Mouse (Mus musculus) hindbrain, embryonic 13.5 days (tissue): ENCODE data around the gene Josd2. TPM values are rescaled to one million over a fixed set of nuclear protein-coding genes. Genes with fewer than 3 reads are reported as not detected.
A peak's percentile ranks its signal among the peaks of the same experiment; 100 is the strongest.

Source experiments
- ATAC-seq: fragments of 200-750 bp; cut with Nextera tagmentation; 2 replicates; pipeline ENCODE4 v1.8.0; 2017; ENCODE audit warnings: moderate TSS enrichment; ENCODE audit not compliant: low FRiP score
- H3K27ac ChIP-seq: fragments of 300-500 bp; sonication (generic); 2 replicates; pipeline ENCODE4 v1.5.1; 2015; ENCODE audit warnings: inconsistent platforms, mild to moderate bottlenecking, moderate library complexity
- H3K27me3 ChIP-seq: fragments of 300-500 bp; sonication (generic); 2 replicates; pipeline ENCODE4 v1.6.1; 2015; ENCODE audit warnings: mild to moderate bottlenecking, inconsistent platforms
- H3K36me3 ChIP-seq: fragments of 300-500 bp; sonication (generic); 2 replicates; pipeline ENCODE4 v1.6.1; 2015; ENCODE audit warnings: mild to moderate bottlenecking, inconsistent platforms
- H3K4me1 ChIP-seq: fragments of 300-500 bp; sonication (generic); replicated peaks from 2 replicates; pipeline ENCODE4 v1.6.1; 2015; ENCODE audit warnings: inconsistent platforms
- H3K4me2 ChIP-seq: fragments of 300-500 bp; sonication (generic); 2 replicates; pipeline ENCODE4 v1.6.1; 2015; ENCODE audit warnings: inconsistent platforms, mild to moderate bottlenecking, moderate library complexity
- H3K4me3 ChIP-seq: fragments of 300-500 bp; sonication (generic); 2 replicates; pipeline ENCODE4 v1.5.1; 2015; ENCODE audit warnings: mild to moderate bottlenecking, inconsistent platforms
- H3K9ac ChIP-seq: fragments of 300-500 bp; sonication (generic); 2 replicates; pipeline ENCODE4 v1.6.1; 2015; ENCODE audit warnings: mild to moderate bottlenecking, inconsistent platforms
- H3K9me3 ChIP-seq: fragments of 300-500 bp; sonication (generic); 2 replicates; pipeline ENCODE4 v1.6.1; 2016; ENCODE audit warnings: inconsistent platforms
- WGBS: fragments of 180-500 bp; shearing (Covaris S2); methylation state at CpG from one replicate; pipeline ENCODE4 v1.1.7; 2015; 5-methylcytosine and 5-hydroxymethylcytosine counted together
- polyA plus RNA-seq: library from polyadenylated mRNA; unstranded; fragments of >200 nt; fragmentation: Nextera tagmentation; extraction: Ambion mirVana; gene quantifications from 2 replicates; pipeline ENCODE4 v1.2.1, GENCODE M21; 2015

The Josd2 gene
- polyA plus RNA-seq, 1 experiment from 2014 or later, result 46.2 TPM

- H3K4me3 ChIP-seq, result peak within 1 kb of the TSS; percentile 76
- peak within 1 kb of the TSS; percentile 85 for H3K4me2 ChIP-seq
- H3K27ac ChIP-seq, result peak within 1 kb of the TSS; percentile 99
- no peaks in the 10 kb centered on the region for H3K9me3 ChIP-seq
- ATAC-seq, result peak; percentile 96
- peaks cover 31% of the 10 kb centered on the region for H3K36me3 ChIP-seq
- 0 out of 2 replicates have a peak, but pooled peaks cover 8% of the 10 kb centered on the region for H3K27me3 ChIP-seq
- peaks cover 34% of the 10 kb centered on the region for H3K4me1 ChIP-seq
- H3K9ac ChIP-seq, result peak within 1 kb of the TSS; percentile 93
- WGBS, result under 1% methylated on average over 58 of the region's 58 CpGs
Observed at GRCm38 (mm10) chr7:44495992-44496770, 28.4 kb downstream of the Josd2 start, which contains the start of the genes Emc10 and Fam71e1. Gene Emc10, minus strand, starts transcription at chr7:44496529. Gene Fam71e1, plus strand, starts transcription at chr7:44496581.

- Histone ChIP-seq H3K4me1 (peaks cover 31% of the 10 kb centered on the region), H3K27ac (peak overlapping the region; percentile 99), H3K9me3 (no peaks in the 10 kb centered on the region), H3K9ac (peak overlapping the region; percentile 93), H3K4me3 (peak overlapping the region; percentile 76), H3K36me3 (peaks cover 26% of the 10 kb centered on the region), H3K27me3 (0 out of 2 replicates have a peak, but pooled peaks cover 8% of the 10 kb centered on the region), H3K4me2 (peak overlapping the region; percentile 85)
- under 1% methylated on average over 25 of the region's 26 CpGs for WGBS
- no peak for ATAC-seq
Observed at GRCm38 (mm10) chr7:44496771-44497109, 29.0 kb downstream of the Josd2 start.

GRCm38 (mm10) chr7:44497361-44498055 lies 29.7 kb downstream of the Josd2 start:
- H3K4me2 ChIP-seq, result peak overlapping the region; percentile 85
- peak overlapping the region; percentile 99 for H3K27ac ChIP-seq
- H3K4me1 ChIP-seq, result peaks cover 31% of the 10 kb centered on the region
- H3K36me3 ChIP-seq, result peaks cover 18% of the 10 kb centered on the region
- H3K9me3 ChIP-seq, result no peaks in the 10 kb centered on the region
- no peak for ATAC-seq
- 0 out of 2 replicates have a peak, but pooled peaks cover 8% of the 10 kb centered on the region for H3K27me3 ChIP-seq
- WGBS, result 83% methylated on average over 10 of the region's 10 CpGs
- peak overlapping the region; percentile 93 for H3K9ac ChIP-seq
- peak overlapping the region; percentile 76 for H3K4me3 ChIP-seq

GRCm38 (mm10) chr7:44498922-44499321 lies 31.1 kb downstream of the Josd2 start:
- no peaks in the 10 kb centered on the region for H3K9me3 ChIP-seq
- no peak overlapping the region for H3K9ac ChIP-seq
- H3K36me3 ChIP-seq, result peaks cover 6% of the 10 kb centered on the region; the same call in 1 of the 2 replicates
- no peak overlapping the region for H3K4me3 ChIP-seq
- no peak overlapping the region for H3K4me2 ChIP-seq
- 0 out of 2 replicates have a peak, but pooled peaks cover 8% of the 10 kb centered on the region for H3K27me3 ChIP-seq
- no peak for ATAC-seq
- WGBS, result 82% methylated on average over 1 of the region's 1 CpGs
- H3K4me1 ChIP-seq, result peaks cover 27% of the 10 kb centered on the region
- H3K27ac ChIP-seq, result no peak overlapping the region

- Histone ChIP-seq H3K36me3 (no peaks in the 10 kb centered on the region), H3K9ac (no peak overlapping the region), H3K9me3 (0 out of 2 replicates have a peak, but pooled peaks cover 3% of the 10 kb centered on the region), H3K4me1 (peaks cover 19% of the 10 kb centered on the region), H3K4me3 (no peak overlapping the region), H3K27ac (no peak overlapping the region), H3K4me2 (no peak overlapping the region), H3K27me3 (0 out of 2 replicates have a peak, but pooled peaks cover 8% of the 10 kb centered on the region)
- no peak for ATAC-seq
- WGBS, result 69% methylated on average over 20 of the region's 20 CpGs
Observed at GRCm38 (mm10) chr7:44500046-44500445, 32.3 kb downstream of the Josd2 start.

- 37% methylated on average over 5 of the region's 5 CpGs for WGBS
- H3K36me3 ChIP-seq, result no peaks in the 10 kb centered on the region
- no peak overlapping the region for H3K27ac ChIP-seq
- no peak for ATAC-seq
- 0 out of 2 replicates have a peak, but pooled peaks cover 8% of the 10 kb centered on the region for H3K27me3 ChIP-seq
- no peak overlapping the region for H3K4me2 ChIP-seq
- peaks cover 11% of the 10 kb centered on the region for H3K4me1 ChIP-seq
- H3K4me3 ChIP-seq, result no peak overlapping the region
- H3K9me3 ChIP-seq, result 0 out of 2 replicates have a peak, but pooled peaks cover 3% of the 10 kb centered on the region
- H3K9ac ChIP-seq, result no peak overlapping the region
Observed at GRCm38 (mm10) chr7:44501563-44502115, 33.9 kb downstream of the Josd2 start.

- peaks cover 33% of the 10 kb centered on the region for H3K27me3 ChIP-seq
- H3K36me3 ChIP-seq, result no peaks in the 10 kb centered on the region
- ATAC-seq, result no peak
- no peak overlapping the region for H3K9ac ChIP-seq
- no peak overlapping the region for H3K4me2 ChIP-seq
- H3K27ac ChIP-seq, result no peak overlapping the region
- H3K9me3 ChIP-seq, result 0 out of 2 replicates have a peak, but pooled peaks cover 3% of the 10 kb centered on the region
- H3K4me3 ChIP-seq, result no peak overlapping the region
- H3K4me1 ChIP-seq, result no peaks in the 10 kb centered on the region
Observed at GRCm38 (mm10) chr7:44507491-44507890, 39.7 kb downstream of the Josd2 start.

GRCm38 (mm10) chr7:44519240-44519913 lies 51.6 kb downstream of the Josd2 start:
- peaks cover 5% of the 10 kb centered on the region for H3K4me1 ChIP-seq
- no peak overlapping the region for H3K27ac ChIP-seq
- ATAC-seq, result no peak
- WGBS, result 73% methylated on average over 9 of the region's 9 CpGs
- no peak overlapping the region for H3K4me3 ChIP-seq
- H3K36me3 ChIP-seq, result no peaks in the 10 kb centered on the region
- no peak overlapping the region for H3K4me2 ChIP-seq
- H3K27me3 ChIP-seq, result peaks cover 57% of the 10 kb centered on the region
- H3K9ac ChIP-seq, result no peak overlapping the region
- H3K9me3 ChIP-seq, result no peaks in the 10 kb centered on the region

GRCm38 (mm10) chr7:44520990-44521389 lies 53.2 kb downstream of the Josd2 start:
- H3K9me3 ChIP-seq, result no peaks in the 10 kb centered on the region
- WGBS, result 65% methylated on average over 3 of the region's 3 CpGs
- peaks cover 69% of the 10 kb centered on the region for H3K27me3 ChIP-seq
- H3K4me3 ChIP-seq, result no peak overlapping the region
- H3K9ac ChIP-seq, result no peak overlapping the region
- H3K4me1 ChIP-seq, result peaks cover 13% of the 10 kb centered on the region
- H3K27ac ChIP-seq, result no peak overlapping the region
- no peak for ATAC-seq
- H3K36me3 ChIP-seq, result no peaks in the 10 kb centered on the region
- no peak overlapping the region for H3K4me2 ChIP-seq
